Mouse (Mus musculus): ENCODE measurements around the gene Gpx1. TPM values are rescaled to one million over a fixed set of nuclear protein-coding genes. Genes with fewer than 3 reads are reported as not detected.

Gene Gpx1
- polyA plus RNA-seq, 2 experiments from 2014 or later = 464 to 565 TPM

Other genes starting within 250 kb of the Gpx1 start
- gene Apeh, start 244.3 kb upstream of the Gpx1 start, polyA plus RNA-seq (2017; shearing (Covaris generic)) = 10 to 100 TPM; 52.2 to 70.5 TPM
- gene Bsn, start 148.5 kb upstream of the Gpx1 start, polyA plus RNA-seq (2017; shearing (Covaris generic)) = under 1 TPM; 0.10 to 0.23 TPM
- gene Dag1, start 74.9 kb upstream of the Gpx1 start, polyA plus RNA-seq (2017; shearing (Covaris generic)) = 1 to 10 TPM; 2.6 to 5.6 TPM
- 1 to 10 TPM; 2.6 to 6.1 TPM for gene Nicn1, start 48.5 kb upstream of the Gpx1 start, polyA plus RNA-seq (2017; shearing (Covaris generic))
- gene Amt, start 42.0 kb upstream of the Gpx1 start, polyA plus RNA-seq (2017; shearing (Covaris generic)) = 1 to 10 TPM; 1.4 to 2.0 TPM
- gene Rhoa, start 32.8 kb upstream of the Gpx1 start, polyA plus RNA-seq (2017; shearing (Covaris generic)) = 100 to 1,000 TPM; 319 to 423 TPM
- 10 to 100 TPM; 14.8 to 22.7 TPM for gene Tcta, start 32.7 kb upstream of the Gpx1 start, polyA plus RNA-seq (2017; shearing (Covaris generic))
- gene Usp4, start 8.9 kb downstream of the Gpx1 start, polyA plus RNA-seq (2017; shearing (Covaris generic)) = 100 to 1,000 TPM; 102 to 155 TPM
- 1 to 10 TPM in 1 of 2 experiments, not detected in 1; 1.6 TPM for gene 1700102P08Rik, start 53.9 kb downstream of the Gpx1 start, polyA plus RNA-seq (2017; shearing (Covaris generic))
- gene Ccdc36, start 89.6 kb downstream of the Gpx1 start, polyA plus RNA-seq (2017; shearing (Covaris generic)) = under 1 TPM in 1 of 2 experiments, not detected in 1; 0.11 TPM
- not detected for gene BC048562, start 97.6 kb downstream of the Gpx1 start, polyA plus RNA-seq (2017; shearing (Covaris generic))
- 10 to 100 TPM; 29.9 to 39.2 TPM for gene Ccdc71, start 121.6 kb downstream of the Gpx1 start, polyA plus RNA-seq (2017; shearing (Covaris generic))
- gene Klhdc8b, start 122.7 kb downstream of the Gpx1 start, polyA plus RNA-seq (2017; shearing (Covaris generic)) = 1 to 10 TPM; 1.6 to 2.2 TPM
- under 1 TPM; 0.10 to 0.13 TPM for gene Lamb2, start 140.8 kb downstream of the Gpx1 start, polyA plus RNA-seq (2017; shearing (Covaris generic))
- gene Usp19, start 151.7 kb downstream of the Gpx1 start, polyA plus RNA-seq (2017; shearing (Covaris generic)) = 10 to 100 TPM; 15.1 to 16.6 TPM
- gene Qars, start 168.8 kb downstream of the Gpx1 start, polyA plus RNA-seq (2017; shearing (Covaris generic)) = 100 to 1,000 TPM; 132 to 223 TPM
- 10 to 100 TPM; 77.2 to 91.3 TPM for gene Qrich1, start 177.9 kb downstream of the Gpx1 start, polyA plus RNA-seq (2017; shearing (Covaris generic))
- 100 to 1,000 TPM; 155 to 180 TPM for gene Impdh2, start 221.4 kb downstream of the Gpx1 start, polyA plus RNA-seq (2017; shearing (Covaris generic))
- gene Ndufaf3, start 228.5 kb downstream of the Gpx1 start, polyA plus RNA-seq (2017; shearing (Covaris generic)) = 10 to 100 TPM; 48.0 to 61.4 TPM
- 10 to 100 TPM; 65.5 to 75.7 TPM for gene Dalrd3, start 231.0 kb downstream of the Gpx1 start, polyA plus RNA-seq (2017; shearing (Covaris generic))
- 10 to 100 TPM; 29.8 to 56.5 TPM for gene Wdr6, start 239.8 kb downstream of the Gpx1 start, polyA plus RNA-seq (2017; shearing (Covaris generic))